Mouse (Mus musculus) leukemia stem cell, adult 10-12 weeks (primary cell): ENCODE measurements around the gene Mest. TPM values are rescaled to one million over a fixed set of nuclear protein-coding genes. Genes with fewer than 3 reads are reported as not detected.

Experiments
- polyA plus RNA-seq: library from polyadenylated mRNA; stranded (reverse); fragments of >175 nt; gene quantifications from 2 replicates; pipeline ENCODE4 v1.2.3, GENCODE M21; 2012; ENCODE audit warnings: low replicate concordance

Mest gene
- polyA plus RNA-seq: 1.5 and 18.1 TPM in 2 replicates

DNA sequence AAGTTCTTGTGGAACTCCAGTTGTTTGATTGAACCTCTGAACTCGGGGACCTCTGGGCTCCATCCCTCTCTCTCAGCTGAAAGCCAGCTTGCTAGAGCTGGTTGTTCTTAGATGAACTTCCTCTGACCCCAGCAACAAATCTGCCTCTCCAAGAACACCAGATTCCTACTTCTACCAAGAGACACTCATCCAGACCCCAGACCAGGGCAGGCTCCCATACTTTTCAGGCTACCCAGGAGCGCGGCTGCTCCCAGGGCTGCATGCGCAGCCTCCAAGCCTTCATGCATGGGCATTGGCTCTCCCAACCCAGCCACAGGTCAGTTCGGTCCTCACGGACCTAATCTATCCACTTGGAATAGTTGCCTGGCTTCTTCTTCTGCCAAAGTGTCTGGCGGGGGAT lies at the start of gene Mest:
TSS of gene Mest (plus strand) at position 217 of the 400 bp plus-strand sequence.

DNA sequence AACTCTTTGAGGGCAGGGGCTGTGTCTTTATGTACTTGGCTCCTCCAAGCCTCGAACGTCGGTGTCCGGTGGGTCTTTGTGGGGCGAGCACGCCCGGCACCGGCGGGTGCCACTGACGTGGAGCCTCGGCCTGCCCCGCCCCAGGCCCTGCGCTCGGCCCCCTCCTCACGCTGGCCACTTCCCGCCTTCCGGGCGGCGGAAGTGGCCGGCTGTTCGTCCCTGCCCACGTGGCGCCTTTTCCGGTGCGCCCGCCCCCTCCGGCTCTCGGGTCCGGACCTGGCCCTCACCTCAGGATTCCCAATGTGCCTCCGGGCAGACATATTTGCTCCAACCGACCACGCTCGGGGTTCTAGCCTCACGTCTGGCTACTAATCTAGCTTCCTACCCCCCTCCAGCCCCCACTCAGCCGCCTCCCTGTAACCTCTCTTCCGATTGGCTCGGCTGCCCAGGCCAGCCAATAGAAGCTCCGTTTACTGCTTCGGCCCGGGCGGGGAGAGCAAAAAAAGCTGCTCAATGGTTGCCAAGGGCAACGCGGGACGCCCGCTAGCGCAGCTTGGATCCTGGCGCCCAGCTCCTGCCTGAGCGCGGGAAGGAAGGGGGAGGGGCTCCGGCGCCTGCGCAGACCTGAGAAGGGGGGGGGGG lies 29.9 kb upstream of the Mest start, which contains the start of gene Cep41:
TSS of gene Cep41 (minus strand) at position 400 of the 642 bp plus-strand sequence.

Other genes with a start within 250 kb of the Mest start
- 2.5 and 10.6 TPM in 2 replicates for gene Tmem209, start 213.8 kb upstream of the Mest start, polyA plus RNA-seq
- gene Ssmem1, start 213.7 kb upstream of the Mest start, polyA plus RNA-seq: not detected in 2 replicates
- gene Cpa2, start 182.0 kb upstream of the Mest start, polyA plus RNA-seq: not detected in 2 replicates
- gene Cpa4, start 155.2 kb upstream of the Mest start, polyA plus RNA-seq: not detected in 2 replicates
- gene Cpa5, start 112.5 kb upstream of the Mest start, polyA plus RNA-seq: not detected in 2 replicates
- 0.11 TPM in 1 of 2 replicates, not detected in the other for gene Cpa1, start 84.3 kb upstream of the Mest start, polyA plus RNA-seq
- 34.0 and 34.1 TPM in 2 replicates for gene Cep41, start 29.8 kb upstream of the Mest start, polyA plus RNA-seq
- 0.71 and 3.0 TPM in 2 replicates for gene Copg2, start 173.2 kb downstream of the Mest start, polyA plus RNA-seq
- gene Tsga13, start 192.0 kb downstream of the Mest start, polyA plus RNA-seq: not detected in 2 replicates
- not detected in 2 replicates for gene Klf14, start 235.5 kb downstream of the Mest start, polyA plus RNA-seq